26 mouse cellular contexts compared by ENCODE assay signal in genomic region chr1:87493542-87493941, GRCm38 (mm10). TPM values are rescaled to one million over a fixed set of nuclear protein-coding genes. Genes with fewer than 3 reads are reported as not detected.
"Had no signal": no experiment of that assay in that cellular context is flagged by ENCODE, and none has a peak within 500 bp of the region (broad histone marks: within the 10 kb centered on the region; RNA-seq: fewer than 3 reads in every experiment).

No protein-coding gene starts in this region.

- DNase-seq: kidney, adult 11 months; kidney, adult 8-10 months; kidney, postnatal 10 days; kidney, postnatal 36 days; liver; lung, adult 18-20 months; lung, postnatal 10 days; lung, postnatal 36 days; right cerebral cortex, postnatal 25 days; thymus, adult 18-20 months; thymus, postnatal 36 days had no signal

- H3K4me3 ChIP-seq: intestine, embryonic 15.5 days; kidney, embryonic 15.5 days; limb, embryonic 10.5 days; limb, embryonic 13.5 days; liver, embryonic 12.5 days; liver, embryonic 15.5 days; lung, embryonic 15.5 days; megakaryocyte, embryonic 14.5 days; midbrain, embryonic 10.5 days; midbrain, embryonic 13.5 days; myocyte; neural tube, embryonic 13.5 days had no signal

- H3K27ac ChIP-seq: intestine, embryonic 15.5 days; kidney, embryonic 15.5 days; limb, embryonic 10.5 days; limb, embryonic 13.5 days; liver, embryonic 12.5 days; liver, embryonic 15.5 days; lung, embryonic 15.5 days; midbrain, embryonic 10.5 days; midbrain, embryonic 13.5 days; neural tube, embryonic 13.5 days had no signal

RNA-seq across cellular contexts. Expression of gene Neu2, which starts 16.1 kb away (rescaled TPM):
- total RNA-seq: monocyte, adult 5-6 weeks; neutrophil, adult 5-6 weeks had no signal

RNA-seq across cellular contexts. Expression of gene Snorc, which starts 23.5 kb away (rescaled TPM):
- total RNA-seq: layer of hippocampus, postnatal 10 days; monocyte, adult 5-6 weeks; neutrophil, adult 5-6 weeks had no signal
